Mouse (Mus musculus): ENCODE results near the gene F830045P16Rik. TPM values are rescaled to one million over a fixed set of nuclear protein-coding genes. Genes with fewer than 3 reads are reported as not detected.

The F830045P16Rik gene
- polyA plus RNA-seq (2011; ENCODE audit: insufficient read length, low read depth, missing spikeins) = not detected in 2 replicates

GRCm38 (mm10) chr2:129536377-129536776, at the start of gene F830045P16Rik:
Gene F830045P16Rik (minus strand): TSS chr2:129536602.
- no peak within 1 kb of the TSS for H3K27ac ChIP-seq (ENCODE audit: insufficient read depth, low read length)
- TF ChIP-seq CTCF (IDR thresholded peaks at IDR 0.05; ENCODE audit: borderline replicate concordance, insufficient read depth, low read length) = no peak
- TF ChIP-seq POLR2A (IDR thresholded peaks at IDR 0.05; ENCODE audit: low read depth, low read length) = no peak
- H3K4me1 ChIP-seq (ENCODE audit: control insufficient read depth, insufficient read depth, low read length) = no peaks in the 10 kb centered on the region
- H3K4me3 ChIP-seq (ENCODE audit: insufficient read depth, low read length) = no peak within 1 kb of the TSS

GRCm38 (mm10) chr2:129585904-129586514, 49.6 kb upstream of the F830045P16Rik start:
- Histone ChIP-seq H3K4me1 (ENCODE audit: control insufficient read depth, insufficient read depth, low read length) (no peaks in the 10 kb centered on the region), H3K27ac (ENCODE audit: insufficient read depth, low read length) (no peak overlapping the region), H3K4me3 (ENCODE audit: insufficient read depth, low read length) (no peak overlapping the region)
- TF ChIP-seq POLR2A (IDR thresholded peaks at IDR 0.05; ENCODE audit: low read depth, low read length) (no peak), CTCF (IDR thresholded peaks at IDR 0.05; ENCODE audit: borderline replicate concordance, insufficient read depth, low read length) (no peak)

GRCm38 (mm10) chr2:129584905-129585304, 48.5 kb upstream of the F830045P16Rik start:
- H3K4me1 ChIP-seq (ENCODE audit: control insufficient read depth, insufficient read depth, low read length) = no peaks in the 10 kb centered on the region
- no peak overlapping the region for H3K27ac ChIP-seq (ENCODE audit: insufficient read depth, low read length)
- H3K4me3 ChIP-seq (ENCODE audit: insufficient read depth, low read length) = no peak overlapping the region
- TF ChIP-seq CTCF (IDR thresholded peaks at IDR 0.05; ENCODE audit: borderline replicate concordance, insufficient read depth, low read length) (no peak), POLR2A (IDR thresholded peaks at IDR 0.05; ENCODE audit: low read depth, low read length) (no peak)

GRCm38 (mm10) chr2:129582261-129582660, 45.9 kb upstream of the F830045P16Rik start:
- no peak for TF ChIP-seq POLR2A (IDR thresholded peaks at IDR 0.05; ENCODE audit: low read depth, low read length)
- TF ChIP-seq CTCF (IDR thresholded peaks at IDR 0.05; ENCODE audit: borderline replicate concordance, insufficient read depth, low read length) = no peak
- H3K27ac ChIP-seq (ENCODE audit: insufficient read depth, low read length) = no peak overlapping the region
- H3K4me1 ChIP-seq (ENCODE audit: control insufficient read depth, insufficient read depth, low read length) = no peaks in the 10 kb centered on the region
- no peak overlapping the region for H3K4me3 ChIP-seq (ENCODE audit: insufficient read depth, low read length)

- H3K27ac ChIP-seq (ENCODE audit: insufficient read depth, low read length) = no peak overlapping the region
- TF ChIP-seq POLR2A (IDR thresholded peaks at IDR 0.05; ENCODE audit: low read depth, low read length) (no peak), CTCF (IDR thresholded peaks at IDR 0.05; ENCODE audit: borderline replicate concordance, insufficient read depth, low read length) (no peak)
Measured at GRCm38 (mm10) chr2:129581826-129582225, 45.4 kb upstream of the F830045P16Rik start.

GRCm38 (mm10) chr2:129580656-129581055, 44.3 kb upstream of the F830045P16Rik start:
- TF ChIP-seq CTCF (IDR thresholded peaks at IDR 0.05; ENCODE audit: borderline replicate concordance, insufficient read depth, low read length) (no peak), POLR2A (IDR thresholded peaks at IDR 0.05; ENCODE audit: low read depth, low read length) (no peak)

More at GRCm38 (mm10) chr2:129581826-129582225, 45.4 kb upstream of the F830045P16Rik start:
- no peak overlapping the region for H3K4me3 ChIP-seq (ENCODE audit: insufficient read depth, low read length)
- H3K4me1 ChIP-seq (ENCODE audit: control insufficient read depth, insufficient read depth, low read length) = no peaks in the 10 kb centered on the region

GRCm38 (mm10) chr2:129576611-129577447, 40.4 kb upstream of the F830045P16Rik start:
- H3K27ac ChIP-seq (ENCODE audit: insufficient read depth, low read length) = no peak overlapping the region
- H3K4me3 ChIP-seq (ENCODE audit: insufficient read depth, low read length) = no peak overlapping the region
- H3K4me1 ChIP-seq (ENCODE audit: control insufficient read depth, insufficient read depth, low read length) = no peaks in the 10 kb centered on the region
- TF ChIP-seq POLR2A (IDR thresholded peaks at IDR 0.05; ENCODE audit: low read depth, low read length) = no peak
- no peak for TF ChIP-seq CTCF (IDR thresholded peaks at IDR 0.05; ENCODE audit: borderline replicate concordance, insufficient read depth, low read length)

More at GRCm38 (mm10) chr2:129580656-129581055, 44.3 kb upstream of the F830045P16Rik start:
- no peak overlapping the region for H3K4me3 ChIP-seq (ENCODE audit: insufficient read depth, low read length)
- no peak overlapping the region for H3K27ac ChIP-seq (ENCODE audit: insufficient read depth, low read length)
- no peaks in the 10 kb centered on the region for H3K4me1 ChIP-seq (ENCODE audit: control insufficient read depth, insufficient read depth, low read length)

- H3K4me3 ChIP-seq (ENCODE audit: insufficient read depth, low read length) = no peak overlapping the region
- TF ChIP-seq CTCF (IDR thresholded peaks at IDR 0.05; ENCODE audit: borderline replicate concordance, insufficient read depth, low read length) (no peak), POLR2A (IDR thresholded peaks at IDR 0.05; ENCODE audit: low read depth, low read length) (no peak)
- H3K27ac ChIP-seq (ENCODE audit: insufficient read depth, low read length) = no peak overlapping the region
- H3K4me1 ChIP-seq (ENCODE audit: control insufficient read depth, insufficient read depth, low read length) = no peaks in the 10 kb centered on the region
Measured at GRCm38 (mm10) chr2:129575113-129575512, 38.7 kb upstream of the F830045P16Rik start.

GRCm38 (mm10) chr2:129574395-129575046, 38.1 kb upstream of the F830045P16Rik start:
- no peak overlapping the region for H3K4me3 ChIP-seq (ENCODE audit: insufficient read depth, low read length)
- no peak overlapping the region for H3K27ac ChIP-seq (ENCODE audit: insufficient read depth, low read length)
- TF ChIP-seq POLR2A (IDR thresholded peaks at IDR 0.05; ENCODE audit: low read depth, low read length) (no peak), CTCF (IDR thresholded peaks at IDR 0.05; ENCODE audit: borderline replicate concordance, insufficient read depth, low read length) (no peak)

More at GRCm38 (mm10) chr2:129574395-129575046, 38.1 kb upstream of the F830045P16Rik start:
- H3K4me1 ChIP-seq (ENCODE audit: control insufficient read depth, insufficient read depth, low read length) = no peaks in the 10 kb centered on the region
